Mouse (Mus musculus) midbrain, embryonic 16.5 days (tissue): ENCODE measurements around the gene Celf1. TPM values are rescaled to one million over a fixed set of nuclear protein-coding genes. Genes with fewer than 3 reads are reported as not detected.
A peak's percentile ranks its signal among the peaks of the same experiment; 100 is the strongest.
"Not testable (repeated sequence)": the region's sequence is repeated elsewhere in the genome, so short reads cannot be mapped to it uniquely, and the experiment has no call there.

Source experiments
- ATAC-seq: fragments of 200-750 bp; cut with Nextera tagmentation; 2 replicates; pipeline ENCODE4 v1.8.0; 2017; ENCODE audit warnings: moderate TSS enrichment
- H3K27ac ChIP-seq: fragments of 300-500 bp; sonication (generic); 2 replicates; pipeline ENCODE4 v1.5.1; 2014; ENCODE audit warnings: mild to moderate bottlenecking, low read length, mixed read lengths
- H3K27me3 ChIP-seq: fragments of 300-500 bp; sonication (generic); 2 replicates; pipeline ENCODE4 v1.6.1; 2014; ENCODE audit warnings: low read depth, low read length, mixed read lengths; ENCODE audit not compliant: control insufficient read depth, insufficient read depth
- H3K36me3 ChIP-seq: fragments of 300-500 bp; sonication (generic); 2 replicates; pipeline ENCODE4 v1.6.1; 2014; ENCODE audit warnings: mild to moderate bottlenecking, low read length, moderate library complexity, mixed read lengths; ENCODE audit not compliant: control insufficient read depth, insufficient read depth
- H3K4me1 ChIP-seq: fragments of 300-500 bp; sonication (generic); 2 replicates; pipeline ENCODE4 v1.6.1; 2014; ENCODE audit warnings: mild to moderate bottlenecking, low read length, mixed read lengths; ENCODE audit not compliant: control insufficient read depth, insufficient read depth
- H3K4me2 ChIP-seq: fragments of 300-500 bp; sonication (generic); 2 replicates; pipeline ENCODE4 v1.6.1; 2014; ENCODE audit warnings: mild to moderate bottlenecking, low read length, mixed read lengths
- H3K4me3 ChIP-seq: fragments of 300-500 bp; sonication (generic); 2 replicates; pipeline ENCODE4 v1.5.1; 2014; ENCODE audit warnings: low read depth, mild to moderate bottlenecking, low read length, moderate library complexity, mixed read lengths
- H3K9ac ChIP-seq: fragments of 300-500 bp; sonication (generic); 2 replicates; pipeline ENCODE4 v1.6.1; 2014; ENCODE audit warnings: low read depth, low read length, mixed read lengths
- H3K9me3 ChIP-seq: fragments of 300-500 bp; sonication (generic); replicated peaks from 2 replicates; pipeline ENCODE4 v1.6.1; 2014; ENCODE audit warnings: mild to moderate bottlenecking, low read length, mixed read lengths; ENCODE audit not compliant: control insufficient read depth, poor library complexity, severe bottlenecking
- WGBS: fragments of 180-500 bp; shearing (Covaris S2); extraction: QIAGEN DNeasy Blood & Tissue Kit; methylation state at CpG from one replicate; pipeline ENCODE4 v1.1.7; 2014; 5-methylcytosine and 5-hydroxymethylcytosine counted together
- polyA plus RNA-seq: library from polyadenylated mRNA; unstranded; fragments of >200 nt; fragmentation: Nextera tagmentation; extraction: Ambion mirVana; gene quantifications from 2 replicates; pipeline ENCODE4 v1.2.1, GENCODE M21; 2015

Celf1 gene
- 115 and 121 TPM in 2 replicates for polyA plus RNA-seq

GRCm38 (mm10) chr2:90940233-90941229, at the start of gene Celf1:
Gene Celf1, plus strand, starts transcription at chr2:90940382.
- H3K27me3 ChIP-seq: no peaks in the 10 kb centered on the region
- peak; percentile 97 for ATAC-seq
- under 1% methylated on average over 96 of the region's 113 CpGs for WGBS

GRCm38 (mm10) chr2:90893673-90894298, 46.4 kb upstream of the Celf1 start:
- Histone ChIP-seq H3K4me2 (no peak overlapping the region), H3K9ac (no peak overlapping the region), H3K4me3 (no peak overlapping the region), H3K27ac (no peak overlapping the region), H3K9me3 (no peaks in the 10 kb centered on the region), H3K4me1 (peaks cover 13% of the 10 kb centered on the region), H3K36me3 (peaks cover 8% of the 10 kb centered on the region), H3K27me3 (no peaks in the 10 kb centered on the region)
- no peak for ATAC-seq
- 94% methylated on average over 6 of the region's 6 CpGs for WGBS

More at GRCm38 (mm10) chr2:90940233-90941229, at the start of gene Celf1:
- Histone ChIP-seq H3K27ac (peak within 1 kb of the TSS; percentile 94), H3K9ac (peak within 1 kb of the TSS; percentile 97), H3K9me3 (no peaks in the 10 kb centered on the region), H3K4me2 (peak within 1 kb of the TSS; percentile 60), H3K36me3 (no peaks in the 10 kb centered on the region), H3K4me1 (peaks cover 36% of the 10 kb centered on the region), H3K4me3 (peak within 1 kb of the TSS; percentile 99)

- H3K4me3 ChIP-seq, H3K4me2 ChIP-seq, H3K27ac ChIP-seq, H3K9ac ChIP-seq, H3K4me1 ChIP-seq, H3K9me3 ChIP-seq, ATAC-seq, H3K36me3 ChIP-seq, H3K27me3 ChIP-seq: not testable (repeated sequence)
- 92% methylated on average over 3 of the region's 3 CpGs for WGBS
Observed at GRCm38 (mm10) chr2:90894299-90894677, 45.9 kb upstream of the Celf1 start.

GRCm38 (mm10) chr2:90903398-90903797, 36.8 kb upstream of the Celf1 start:
- peak overlapping the region; percentile 92 for H3K4me3 ChIP-seq

GRCm38 (mm10) chr2:90904076-90904855, 35.9 kb upstream of the Celf1 start, which contains the start of the genes Kbtbd4 and Ndufs3:
Gene Kbtbd4, plus strand, starts transcription at chr2:90904740.
Gene Ndufs3, minus strand, starts transcription at chr2:90904827.
- peak within 1 kb of the TSS; percentile 92 for H3K4me3 ChIP-seq
- H3K4me2 ChIP-seq: peak within 1 kb of the TSS; percentile 83
- peaks cover 29% of the 10 kb centered on the region for H3K4me1 ChIP-seq
- ATAC-seq: peak; percentile 94
- H3K27ac ChIP-seq: peak within 1 kb of the TSS; percentile 96
- no peaks in the 10 kb centered on the region for H3K27me3 ChIP-seq
- H3K9me3 ChIP-seq: no peaks in the 10 kb centered on the region
- peaks cover 18% of the 10 kb centered on the region for H3K36me3 ChIP-seq
- peak within 1 kb of the TSS; percentile 99 for H3K9ac ChIP-seq
- under 1% methylated on average over 41 of the region's 43 CpGs for WGBS

More at GRCm38 (mm10) chr2:90903398-90903797, 36.8 kb upstream of the Celf1 start:
- no peak for ATAC-seq
- H3K9ac ChIP-seq: peak overlapping the region; percentile 99
- H3K36me3 ChIP-seq: peaks cover 14% of the 10 kb centered on the region
- H3K27ac ChIP-seq: no peak overlapping the region; the same call in 1 of the 2 replicates
- no peaks in the 10 kb centered on the region for H3K27me3 ChIP-seq
- no peaks in the 10 kb centered on the region for H3K9me3 ChIP-seq
- peaks cover 29% of the 10 kb centered on the region for H3K4me1 ChIP-seq
- 86% methylated on average over 2 of the region's 2 CpGs for WGBS
- H3K4me2 ChIP-seq: peak overlapping the region; percentile 70

GRCm38 (mm10) chr2:90904856-90905224, 35.3 kb upstream of the Celf1 start:
- Histone ChIP-seq H3K9me3 (no peaks in the 10 kb centered on the region), H3K4me2 (peak overlapping the region; percentile 83), H3K9ac (peak overlapping the region; percentile 99), H3K27ac (peak overlapping the region; percentile 96), H3K27me3 (no peaks in the 10 kb centered on the region), H3K36me3 (peaks cover 24% of the 10 kb centered on the region), H3K4me3 (peak overlapping the region; percentile 92), H3K4me1 (peaks cover 29% of the 10 kb centered on the region)
- WGBS: under 1% methylated on average over 21 of the region's 21 CpGs
- ATAC-seq: peak; percentile 65

GRCm38 (mm10) chr2:90906721-90907120, 33.5 kb upstream of the Celf1 start:
- H3K9me3 ChIP-seq: no peaks in the 10 kb centered on the region
- no peaks in the 10 kb centered on the region for H3K27me3 ChIP-seq
- no peak overlapping the region for H3K9ac ChIP-seq
- H3K4me2 ChIP-seq: no peak overlapping the region
- no peak overlapping the region for H3K27ac ChIP-seq
- H3K4me1 ChIP-seq: peaks cover 29% of the 10 kb centered on the region
- no peak overlapping the region for H3K4me3 ChIP-seq
- ATAC-seq: no peak
- WGBS: 100% methylated on average over 2 of the region's 2 CpGs
- H3K36me3 ChIP-seq: peaks cover 34% of the 10 kb centered on the region

GRCm38 (mm10) chr2:90910861-90911260, 29.3 kb upstream of the Celf1 start:
- H3K4me1 ChIP-seq: peaks cover 21% of the 10 kb centered on the region
- no peak for ATAC-seq
- no peak overlapping the region for H3K4me2 ChIP-seq
- 78% methylated on average over 1 of the region's 1 CpGs for WGBS
- no peaks in the 10 kb centered on the region for H3K9me3 ChIP-seq
- H3K36me3 ChIP-seq: peaks cover 33% of the 10 kb centered on the region
- H3K27ac ChIP-seq: no peak overlapping the region
- H3K9ac ChIP-seq: no peak overlapping the region
- H3K4me3 ChIP-seq: no peak overlapping the region
- no peaks in the 10 kb centered on the region for H3K27me3 ChIP-seq
